Mouse (Mus musculus) hindbrain, embryonic 10.5 days (tissue): ENCODE measurements at regions not wholly inside any gene's neighbourhood (a gene's known extent, or its start where the extent isn't known, plus 50 kb on each side); places are given as distances from the start of the nearest gene placed in this dataset.

Experiments used
- DNase-seq: peaks from one replicate; pipeline ENCODE4 v3.0.0-alpha.2; 2017; ENCODE audit warnings: low spot score
- H3K27ac ChIP-seq: fragments of 300-500 bp; sonication (generic); 2 replicates; pipeline ENCODE4 v1.5.1; 2016; ENCODE audit warnings: mild to moderate bottlenecking, moderate library complexity
- H3K27me3 ChIP-seq: fragments of 300-500 bp; sonication (generic); 2 replicates; pipeline ENCODE4 v1.6.1; 2016; ENCODE audit warnings: mild to moderate bottlenecking; ENCODE audit not compliant: poor library complexity, insufficient read depth, severe bottlenecking
- H3K36me3 ChIP-seq: fragments of 300-500 bp; sonication (generic); 2 replicates; pipeline ENCODE4 v1.6.1; 2016; ENCODE audit warnings: mild to moderate bottlenecking, moderate library complexity
- H3K4me1 ChIP-seq: fragments of 300-500 bp; sonication (generic); replicated peaks from 2 replicates; pipeline ENCODE4 v1.6.1; 2016; ENCODE audit warnings: mild to moderate bottlenecking
- H3K4me3 ChIP-seq: fragments of 300-500 bp; sonication (generic); 2 replicates; pipeline ENCODE4 v1.5.1; 2016; ENCODE audit warnings: mild to moderate bottlenecking, moderate library complexity
- H3K9me3 ChIP-seq: fragments of 300-500 bp; sonication (generic); 2 replicates; pipeline ENCODE4 v1.6.1; 2016; ENCODE audit warnings: mild to moderate bottlenecking, moderate library complexity
- WGBS: fragments of 180-500 bp; shearing (Covaris S2); methylation state at CpG from one replicate; pipeline ENCODE4 v1.1.7; 2016; 5-methylcytosine and 5-hydroxymethylcytosine counted together

GRCm38 (mm10) chr10:8007286-8007989, 51.4 kb upstream of the Tab2 start:
- WGBS, result 49% methylated on average over 5 of the region's 5 CpGs
- H3K27ac ChIP-seq, result peak overlapping the region; percentile 56; the same call in 1 of the 2 replicates
- DNase-seq, result no peak

More at GRCm38 (mm10) chr10:8007286-8007989, 51.4 kb upstream of the Tab2 start:
- no peaks in the 10 kb centered on the region for H3K27me3 ChIP-seq
- no peak overlapping the region for H3K4me3 ChIP-seq
- no peaks in the 10 kb centered on the region for H3K36me3 ChIP-seq
- H3K9me3 ChIP-seq, result peaks cover 3% of the 10 kb centered on the region; the same call in 1 of the 2 replicates
- peaks cover 10% of the 10 kb centered on the region for H3K4me1 ChIP-seq
